In the genomic region with DNA sequence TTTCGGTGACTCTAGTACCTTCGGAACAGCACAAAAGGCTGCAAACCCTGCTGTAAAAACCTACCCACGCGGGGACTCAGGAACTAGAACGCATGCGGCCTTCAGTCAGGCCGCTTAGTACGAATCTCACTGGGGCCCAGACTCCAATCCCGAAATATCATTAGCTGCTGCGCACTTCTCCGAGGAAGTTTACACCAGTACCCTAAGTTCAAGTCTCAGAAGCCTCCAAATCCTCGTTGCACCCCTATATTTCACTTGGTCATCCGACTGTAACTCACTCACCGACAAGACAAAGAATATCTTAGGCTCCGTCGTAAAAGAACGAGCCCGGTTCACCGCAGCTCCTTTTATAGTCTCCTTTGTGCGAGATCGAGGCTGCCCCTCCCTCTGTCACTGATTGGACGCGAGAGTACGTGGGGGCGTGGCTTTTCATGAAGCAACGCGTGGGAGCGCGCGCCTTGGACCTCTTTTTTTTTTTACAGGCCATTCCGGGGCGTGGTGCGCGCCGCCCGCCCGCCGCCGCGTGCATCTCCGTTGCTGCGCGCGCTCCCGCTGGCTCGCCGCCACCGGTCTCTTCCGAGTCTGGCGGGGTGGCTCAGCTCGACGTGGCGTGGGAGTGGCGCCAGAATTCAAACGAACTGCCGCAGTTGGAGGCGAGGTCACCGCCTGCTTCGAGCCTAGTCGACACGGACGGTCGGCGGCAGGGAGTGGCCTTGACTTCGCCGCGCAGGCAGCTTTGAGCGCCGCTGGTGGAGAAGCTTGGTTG, we compare ENCODE assay signal across 8 mouse cellular contexts. TPM values are rescaled to one million over a fixed set of nuclear protein-coding genes. Genes with fewer than 3 reads are reported as not detected.
A peak's percentile ranks its signal among the peaks of the same experiment; 100 is the strongest.
DNase-seq lines count a peak whose midpoint lies in the region; ATAC-seq and TF ChIP-seq lines count a peak whose summit lies in the region.

No protein-coding gene starts in this region.

- H3K4me3 ChIP-seq in hindbrain, embryonic 14.5 days (replicated peaks; ENCODE audit: low read length) = peak overlapping the region; percentile 85

- H3K36me3 ChIP-seq in hindbrain, embryonic 14.5 days (replicated peaks; ENCODE audit: control insufficient read depth, insufficient read depth) = peaks cover 30% of the 10 kb centered on the region

- WGBS in hindbrain, embryonic 14.5 days = under 1% methylated on average over 69 of the region's 69 CpGs

- peak overlapping the region; percentile 97 for H3K9ac ChIP-seq in hindbrain, embryonic 14.5 days

- no peaks in the 10 kb centered on the region for H3K27me3 ChIP-seq in Patski
- no peaks in the 10 kb centered on the region for H3K27me3 ChIP-seq in hindbrain, embryonic 14.5 days (ENCODE audit: control insufficient read depth, insufficient read depth, low read length)

- peak overlapping the region; percentile 95 for H3K27ac ChIP-seq in hindbrain, embryonic 14.5 days

- DNase-seq in Patski (ENCODE audit: low read depth, low spot score) = peak; percentile 82
- peak; percentile 98 to 99 for DNase-seq in cerebellum, postnatal 14 days
- peak; percentile 85 to 92 for DNase-seq in frontal cortex, postnatal 25 days (ENCODE audit: low spot score in 2 of 2)
- peak; percentile 100 for DNase-seq in hindbrain, embryonic 14.5 days (ENCODE audit: low spot score)
- peak; percentile 92 to 93 for DNase-seq in layer of hippocampus, postnatal 36 days
- DNase-seq in lung, postnatal 36 days = peak; percentile 99
- peak; percentile 99 for DNase-seq in retina, postnatal 1 day
- peak; percentile 93 to 94 for DNase-seq in urinary bladder, adult 18-20 months (ENCODE audit: low spot score in 2 of 2)

- H3K4me1 ChIP-seq in hindbrain, embryonic 14.5 days (replicated peaks; ENCODE audit: control insufficient read depth, insufficient read depth, low read length) = peaks cover 20% of the 10 kb centered on the region

- CTCF ChIA-PET in Patski (lab: Charles Lee) = interaction anchor here (1.2 to 3.7 kb wide), 4 partner anchors 11 to 41 kb away, joined by 3 to 15 read pairs (median 7); partner anchors contain the start of gene Syncrip

- POLR2A ChIA-PET in Patski (lab: Charles Lee) = interaction anchor here (0.6 to 2.2 kb wide), 7 partner anchors 14 to 1537 kb away, joined by 3 to 7 read pairs (median 3); no protein-coding TSS in a partner anchor

- H3K4me2 ChIP-seq in hindbrain, embryonic 14.5 days (replicated peaks) = peak overlapping the region; percentile 96

- in situ Hi-C loops in Patski (cut with MboI; ENCODE audit: low pct_unique_long_range_greater_than_20kb) = loop anchor here (5.0 to 25.0 kb wide), 2 partner anchors 40 to 1260 kb away; partner anchors contain the start of genes Cep162 and Syncrip

- H3K9me3 ChIP-seq in hindbrain, embryonic 14.5 days (ENCODE audit: control insufficient read depth, low read length) = no peaks in the 10 kb centered on the region

- ATAC-seq in Patski = peak; percentile 92
- ATAC-seq in hindbrain, embryonic 14.5 days (ENCODE audit: low FRiP score) = peak; percentile 93

- peak; percentile 63 for TF ChIP-seq CTCF in Patski (IDR thresholded peaks at IDR 0.05)

RNA-seq across cellular contexts. Expression of gene Zfp949, which starts 25.1 kb away (rescaled TPM):
- 12.5 TPM for polyA plus RNA-seq in Patski (2021)
- 16.9 and 18.4 TPM in 2 replicates for polyA plus RNA-seq in hindbrain, embryonic 14.5 days (2014; fragmentation: Nextera tagmentation; extraction: Ambion mirVana)
- 10 to 100 TPM; 22.4 to 24.7 TPM for total RNA-seq in layer of hippocampus, postnatal 36 days (2021)

RNA-seq across cellular contexts. Expression of gene Syncrip, which starts 40.4 kb away (rescaled TPM):
- 101 TPM for polyA plus RNA-seq in Patski (2021)
- 91.5 and 98.2 TPM in 2 replicates for polyA plus RNA-seq in hindbrain, embryonic 14.5 days (2014; fragmentation: Nextera tagmentation; extraction: Ambion mirVana)
- total RNA-seq in layer of hippocampus, postnatal 36 days (2021) = 10 to 100 TPM; 69.5 to 70.8 TPM

RNA-seq across cellular contexts. Expression of gene Trim43a, which starts 57.9 kb away (rescaled TPM):
- not detected for polyA plus RNA-seq in Patski (2021)
- polyA plus RNA-seq in hindbrain, embryonic 14.5 days (2014; fragmentation: Nextera tagmentation; extraction: Ambion mirVana) = 0.10 TPM in 1 of 2 replicates, not detected in the other
- total RNA-seq in layer of hippocampus, postnatal 36 days (2021) = 1 to 10 TPM; 1.4 to 1.5 TPM

Comparison
In these comparisons a context has a peak if more than half of its experiments do, and no peak if none do; other contexts are left out.
1. Peak in every context shown above with its lines: DNase-seq, ATAC-seq, H3K4me3 ChIP-seq and H3K27ac ChIP-seq.